Mouse (Mus musculus) midbrain, embryonic 15.5 days (tissue): ENCODE results near the gene Terb2. TPM values are rescaled to one million over a fixed set of nuclear protein-coding genes. Genes with fewer than 3 reads are reported as not detected.

Experiments
- ATAC-seq: fragments of 200-750 bp; cut with Nextera tagmentation; replicated peaks from 2 replicates; pipeline ENCODE4 v1.8.0; 2017; ENCODE audit warnings: moderate TSS enrichment
- H3K27ac ChIP-seq: fragments of 300-500 bp; sonication (generic); 2 replicates; pipeline ENCODE4 v1.5.1; 2015; ENCODE audit warnings: mild to moderate bottlenecking, inconsistent platforms
- H3K27me3 ChIP-seq: fragments of 300-500 bp; sonication (generic); replicated peaks from 2 replicates; pipeline ENCODE4 v1.6.1; 2015; ENCODE audit warnings: inconsistent platforms
- H3K36me3 ChIP-seq: fragments of 300-500 bp; sonication (generic); replicated peaks from 2 replicates; pipeline ENCODE4 v1.6.1; 2015; ENCODE audit warnings: inconsistent platforms
- H3K4me1 ChIP-seq: fragments of 300-500 bp; sonication (generic); 2 replicates; pipeline ENCODE4 v1.6.1; 2015; ENCODE audit warnings: inconsistent platforms
- H3K4me2 ChIP-seq: fragments of 300-500 bp; sonication (generic); 2 replicates; pipeline ENCODE4 v1.6.1; 2015; ENCODE audit warnings: inconsistent platforms, mild to moderate bottlenecking, moderate library complexity
- H3K4me3 ChIP-seq: fragments of 300-500 bp; sonication (generic); 2 replicates; pipeline ENCODE4 v1.5.1; 2015; ENCODE audit warnings: mild to moderate bottlenecking, inconsistent platforms
- H3K9ac ChIP-seq: fragments of 300-500 bp; sonication (generic); 2 replicates; pipeline ENCODE4 v1.6.1; 2015; ENCODE audit warnings: mild to moderate bottlenecking, inconsistent platforms
- H3K9me3 ChIP-seq: fragments of 300-500 bp; sonication (generic); 2 replicates; pipeline ENCODE4 v1.6.1; 2016; ENCODE audit warnings: inconsistent platforms
- WGBS: fragments of 180-500 bp; shearing (Covaris S2); methylation state at CpG from one replicate; pipeline ENCODE4 v1.1.7; 2015; ENCODE audit warnings: mixed read lengths; 5-methylcytosine and 5-hydroxymethylcytosine counted together
- polyA plus RNA-seq: library from polyadenylated mRNA; unstranded; fragments of >200 nt; fragmentation: Nextera tagmentation; extraction: Ambion mirVana; gene quantifications from 2 replicates; pipeline ENCODE4 v1.2.1, GENCODE M21; 2015

The Terb2 gene
- polyA plus RNA-seq, 1 experiment from 2014 or later, result not detected

- Histone ChIP-seq H3K4me1 (peaks cover 8% of the 10 kb centered on the region; the same call in 1 of the 2 replicates), H3K27me3 (no peaks in the 10 kb centered on the region), H3K9ac (no peak overlapping the region), H3K27ac (no peak overlapping the region), H3K9me3 (no peaks in the 10 kb centered on the region), H3K4me3 (no peak overlapping the region), H3K4me2 (no peak overlapping the region), H3K36me3 (no peaks in the 10 kb centered on the region)
- WGBS, result 88% methylated on average over 2 of the region's 2 CpGs
- ATAC-seq, result no peak
These were observed 51.9 kb downstream of the Terb2 start for GRCm38 (mm10) chr2:122237891-122238470.

- Histone ChIP-seq H3K9ac (no peak overlapping the region), H3K4me3 (no peak overlapping the region), H3K4me2 (no peak overlapping the region), H3K27me3 (no peaks in the 10 kb centered on the region), H3K9me3 (no peaks in the 10 kb centered on the region), H3K36me3 (no peaks in the 10 kb centered on the region), H3K27ac (no peak overlapping the region), H3K4me1 (no peaks in the 10 kb centered on the region)
- ATAC-seq, result no peak
These were observed 54.7 kb downstream of the Terb2 start for GRCm38 (mm10) chr2:122240735-122241134.

- 91% methylated on average over 4 of the region's 4 CpGs for WGBS
- H3K27ac ChIP-seq, result no peak overlapping the region
- no peaks in the 10 kb centered on the region for H3K4me1 ChIP-seq
- no peaks in the 10 kb centered on the region for H3K36me3 ChIP-seq
- H3K9ac ChIP-seq, result no peak overlapping the region
- no peak overlapping the region for H3K4me2 ChIP-seq
- H3K4me3 ChIP-seq, result no peak overlapping the region
- H3K9me3 ChIP-seq, result no peaks in the 10 kb centered on the region
- H3K27me3 ChIP-seq, result no peaks in the 10 kb centered on the region
- no peak for ATAC-seq
These were observed 55.2 kb downstream of the Terb2 start for GRCm38 (mm10) chr2:122241226-122241625.

- H3K4me2 ChIP-seq, result no peak overlapping the region
- ATAC-seq, result no peak
- H3K4me3 ChIP-seq, result no peak overlapping the region
- H3K9ac ChIP-seq, result no peak overlapping the region
- no peak overlapping the region for H3K27ac ChIP-seq
- WGBS, result 69% methylated on average over 6 of the region's 6 CpGs
- no peaks in the 10 kb centered on the region for H3K9me3 ChIP-seq
- no peaks in the 10 kb centered on the region for H3K4me1 ChIP-seq
- no peaks in the 10 kb centered on the region for H3K27me3 ChIP-seq
- no peaks in the 10 kb centered on the region for H3K36me3 ChIP-seq
These were observed 55.9 kb downstream of the Terb2 start for GRCm38 (mm10) chr2:122241935-122242334.

- WGBS, result 2% methylated on average over 3 of the region's 3 CpGs
- no peak overlapping the region for H3K4me3 ChIP-seq
- H3K27me3 ChIP-seq, result no peaks in the 10 kb centered on the region
- no peaks in the 10 kb centered on the region for H3K4me1 ChIP-seq
- peak; percentile 48 for ATAC-seq
- H3K4me2 ChIP-seq, result no peak overlapping the region
- no peak overlapping the region for H3K27ac ChIP-seq
- no peaks in the 10 kb centered on the region for H3K36me3 ChIP-seq
- no peaks in the 10 kb centered on the region for H3K9me3 ChIP-seq
- no peak overlapping the region for H3K9ac ChIP-seq
These were observed 57.6 kb downstream of the Terb2 start for GRCm38 (mm10) chr2:122243671-122244131.

- WGBS, result 88% methylated on average over 10 of the region's 10 CpGs
These were observed 61.7 kb downstream of the Terb2 start for GRCm38 (mm10) chr2:122247786-122248185.

DNA sequence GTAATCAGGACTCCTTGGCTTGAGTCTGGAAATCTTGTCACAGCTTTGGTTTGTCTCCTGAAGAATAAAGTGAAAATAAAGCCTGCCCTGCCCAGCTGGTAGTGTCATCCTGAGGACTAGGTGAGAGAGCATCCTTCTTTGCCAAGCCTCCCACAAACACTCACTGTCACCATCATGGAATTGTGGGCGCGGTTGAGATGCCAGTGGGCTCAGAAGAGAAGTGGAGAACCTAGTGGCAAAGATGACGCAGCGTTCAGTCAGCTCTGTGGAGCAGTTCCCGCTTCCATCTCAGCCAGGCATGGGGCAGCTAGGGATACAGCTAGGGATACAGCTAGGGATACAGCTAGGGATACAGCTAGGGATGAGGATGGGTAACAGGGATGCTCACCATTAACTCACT, 69.9 kb downstream of the Terb2 start:
- Histone ChIP-seq H3K4me3 (no peak overlapping the region), H3K4me1 (no peaks in the 10 kb centered on the region), H3K4me2 (no peak overlapping the region), H3K27ac (no peak overlapping the region), H3K27me3 (no peaks in the 10 kb centered on the region), H3K36me3 (no peaks in the 10 kb centered on the region), H3K9me3 (no peaks in the 10 kb centered on the region), H3K9ac (no peak overlapping the region)
- 98% methylated on average over 5 of the region's 5 CpGs for WGBS
- no peak for ATAC-seq

More at GRCm38 (mm10) chr2:122247786-122248185, 61.7 kb downstream of the Terb2 start:
- H3K4me3 ChIP-seq, result no peak overlapping the region
- no peaks in the 10 kb centered on the region for H3K4me1 ChIP-seq
- no peaks in the 10 kb centered on the region for H3K9me3 ChIP-seq
- no peak overlapping the region for H3K27ac ChIP-seq
- H3K4me2 ChIP-seq, result no peak overlapping the region
- no peak overlapping the region for H3K9ac ChIP-seq
- H3K27me3 ChIP-seq, result no peaks in the 10 kb centered on the region
- ATAC-seq, result no peak
- H3K36me3 ChIP-seq, result no peaks in the 10 kb centered on the region

Other genes starting within 250 kb of the Terb2 start
- 34.3 and 37.4 TPM in 2 replicates for gene Ctdspl2, start 230.3 kb upstream of the Terb2 start, polyA plus RNA-seq
- 0.59 and 0.63 TPM in 2 replicates for gene Mageb3, start 230.2 kb upstream of the Terb2 start, polyA plus RNA-seq
- 11.2 and 11.7 TPM in 2 replicates for gene Eif3j1, start 157.7 kb upstream of the Terb2 start, polyA plus RNA-seq
- gene Spg11, start 67.9 kb upstream of the Terb2 start, polyA plus RNA-seq, result 8.2 and 8.3 TPM in 2 replicates
- gene B2m, start 38.6 kb upstream of the Terb2 start, polyA plus RNA-seq, result 85.7 and 94.6 TPM in 2 replicates
- not detected in 2 replicates for gene Trim69, start 25.6 kb upstream of the Terb2 start, polyA plus RNA-seq
- not detected in 2 replicates for gene Patl2, start 83 bp upstream of the Terb2 start, polyA plus RNA-seq
- 20.5 and 22.2 TPM in 2 replicates for gene Sord, start 48.5 kb downstream of the Terb2 start, polyA plus RNA-seq
- gene Duox2, start 112.2 kb downstream of the Terb2 start, polyA plus RNA-seq, result not detected in 2 replicates
- gene Duoxa2, start 112.6 kb downstream of the Terb2 start, polyA plus RNA-seq, result 0.17 and 0.20 TPM in 2 replicates
- gene Duoxa1, start 127.5 kb downstream of the Terb2 start, polyA plus RNA-seq, result 0.30 and 0.32 TPM in 2 replicates
- gene Duox1, start 129.4 kb downstream of the Terb2 start, polyA plus RNA-seq, result 0.08 and 0.13 TPM in 2 replicates
- gene Shf, start 182.9 kb downstream of the Terb2 start, polyA plus RNA-seq, result 12.0 and 13.3 TPM in 2 replicates
- not detected in 2 replicates for gene Slc28a2, start 240.2 kb downstream of the Terb2 start, polyA plus RNA-seq